ENCODE assay signal across 10 mouse cellular contexts in genomic region chr1:177444941-177445340, GRCm38 (mm10). TPM values are rescaled to one million over a fixed set of nuclear protein-coding genes. Genes with fewer than 3 reads are reported as not detected.
DNase-seq lines count a peak whose midpoint lies in the region; ATAC-seq and TF ChIP-seq lines count a peak whose summit lies in the region.
"Had no signal": no experiment of that assay in that cellular context is flagged by ENCODE, and none has a peak within 500 bp of the region (broad histone marks: within the 10 kb centered on the region; RNA-seq: fewer than 3 reads in every experiment).

No protein-coding gene starts in this region.

- H3K27me3 ChIP-seq in stomach, embryonic 14.5 days (ENCODE audit: control insufficient read depth, insufficient read depth, low read length) = no peaks in the 10 kb centered on the region
- no peaks in the 10 kb centered on the region for H3K27me3 ChIP-seq in stomach, postnatal 0 days (ENCODE audit: control insufficient read depth, insufficient read depth, low read length)
- H3K27me3 ChIP-seq in midbrain, embryonic 10.5 days (ENCODE audit: low read depth, poor library complexity, severe bottlenecking) = no peaks in the 10 kb centered on the region

- intact Hi-C loops in gastrocnemius, adult 2 months (cut with DNase I) = loop anchor here (5.0 to 10.0 kb wide), 5 partner anchors 188 to 1750 kb away; partner anchors contain the start of genes Adss, Akt3, Catspere2 and Chml

- peak overlapping the region; percentile 27; the same call in 1 of the 2 replicates for H3K4me3 ChIP-seq in gastrocnemius, adult 2 months
- no peak overlapping the region for H3K4me3 ChIP-seq in stomach, embryonic 14.5 days (ENCODE audit: low read depth, low read length)
- H3K4me3 ChIP-seq in stomach, postnatal 0 days (ENCODE audit: low read depth, low read length) = no peak overlapping the region
- H3K4me3 ChIP-seq in midbrain, embryonic 10.5 days = peak overlapping the region; percentile 97

- no peak for TF ChIP-seq EP300 in stomach, postnatal 0 days (optimal IDR thresholded peaks at IDR 0.05)

- peaks cover 15% of the 10 kb centered on the region for H3K4me1 ChIP-seq in stomach, embryonic 14.5 days (ENCODE audit: control insufficient read depth, insufficient read depth, low read length)
- H3K4me1 ChIP-seq in stomach, postnatal 0 days (replicated peaks; ENCODE audit: control insufficient read depth, insufficient read depth) = no peaks in the 10 kb centered on the region
- H3K4me1 ChIP-seq in midbrain, embryonic 10.5 days = peaks cover 70% of the 10 kb centered on the region

- peaks cover 14% of the 10 kb centered on the region for H3K36me3 ChIP-seq in stomach, embryonic 14.5 days (ENCODE audit: control insufficient read depth, insufficient read depth, low read length)
- H3K36me3 ChIP-seq in stomach, postnatal 0 days (ENCODE audit: control insufficient read depth, insufficient read depth, low read length) = peaks cover 11% of the 10 kb centered on the region
- peaks cover 22% of the 10 kb centered on the region for H3K36me3 ChIP-seq in midbrain, embryonic 10.5 days

- H3K27ac ChIP-seq in gastrocnemius, adult 2 months = peak overlapping the region; percentile 38; the same call in 1 of the 2 replicates
- H3K27ac ChIP-seq in stomach, embryonic 14.5 days (ENCODE audit: low read length) = no peak overlapping the region
- H3K27ac ChIP-seq in stomach, postnatal 0 days (replicated peaks) = no peak overlapping the region
- H3K27ac ChIP-seq in midbrain, embryonic 10.5 days (replicated peaks) = peak overlapping the region; percentile 99

- no peaks in the 10 kb centered on the region for H3K9me3 ChIP-seq in stomach, embryonic 14.5 days (ENCODE audit: control insufficient read depth, low read depth, low read length)
- H3K9me3 ChIP-seq in stomach, postnatal 0 days (ENCODE audit: control insufficient read depth, low read length) = no peaks in the 10 kb centered on the region
- H3K9me3 ChIP-seq in midbrain, embryonic 10.5 days (replicated peaks) = no peaks in the 10 kb centered on the region

- 0 out of 2 replicates have a peak overlapping the region, but pooled peaks have one; percentile 89 for H3K4me2 ChIP-seq in stomach, embryonic 14.5 days (replicated peaks; ENCODE audit: low read depth, low read length)
- H3K4me2 ChIP-seq in stomach, postnatal 0 days (replicated peaks; ENCODE audit: low read depth) = no peak overlapping the region

- DNase-seq in gastrocnemius, adult 2 months = no peak
- DNase-seq in gastrocnemius, postnatal 25 days = no peak
- no peak for DNase-seq in stomach, postnatal 0 days (ENCODE audit: low spot score)
- DNase-seq in midbrain, embryonic 10.5 days (ENCODE audit: low spot score) = no peak
- DNase-seq in thymus, postnatal 0 days (ENCODE audit: low spot score) = no peak
- DNase-seq in frontal cortex, postnatal 14 days (ENCODE audit: low spot score in 2 of 2) = no peak
- DNase-seq: cerebellum, adult 11 months; kidney, postnatal 25 days had no signal

- 46% methylated on average over 5 of the region's 5 CpGs for WGBS in stomach, embryonic 14.5 days
- 42% methylated on average over 5 of the region's 5 CpGs for WGBS in stomach, postnatal 0 days
- 21% methylated on average over 5 of the region's 5 CpGs for WGBS in midbrain, embryonic 10.5 days

- no peak for TF ChIP-seq CTCF in gastrocnemius, adult 2 months (IDR thresholded peaks at IDR 0.05)
- no peak for TF ChIP-seq CTCF in stomach, postnatal 0 days (IDR thresholded peaks at IDR 0.05; ENCODE audit: low read depth)

- no peak overlapping the region for H3K9ac ChIP-seq in stomach, embryonic 14.5 days (replicated peaks; ENCODE audit: low read depth, low read length)
- H3K9ac ChIP-seq in stomach, postnatal 0 days (ENCODE audit: low read length) = no peak overlapping the region

- ATAC-seq in stomach, embryonic 14.5 days (ENCODE audit: insufficient number of reproducible peaks, insufficient read depth, low FRiP score, low read depth) = no peak
- ATAC-seq in stomach, postnatal 0 days (ENCODE audit: low FRiP score, low TSS enrichment) = no peak
- no peak for ATAC-seq in granulocyte monocyte progenitor cell, adult 5-6 weeks (replicated peaks; ENCODE audit: poor library complexity, severe bottlenecking)

RNA-seq across cellular contexts. Expression of gene Zbtb18, which starts 2.8 kb away (rescaled TPM):
- 100 to 1,000 TPM in 1 of 2 experiments, 10 to 100 TPM in 1; 97.8 to 110 TPM for total RNA-seq in gastrocnemius, adult 2 months (2021)
- 10 to 100 TPM; 75.6 to 95.6 TPM for total RNA-seq in gastrocnemius, postnatal 25 days (2021)
- 3.2 and 6.6 TPM in 2 replicates for polyA plus RNA-seq in stomach, embryonic 14.5 days (2014; fragmentation: Nextera tagmentation; extraction: Ambion mirVana)
- 1.4 and 1.6 TPM in 2 replicates for polyA plus RNA-seq in stomach, postnatal 0 days (2015; fragmentation: Nextera tagmentation; extraction: Ambion mirVana)
- 5.1 and 6.1 TPM in 2 replicates for polyA plus RNA-seq in midbrain, embryonic 10.5 days (2016; fragmentation: Nextera tagmentation; extraction: Ambion mirVana)
- polyA plus RNA-seq in thymus, postnatal 0 days (2015; fragmentation: Nextera tagmentation; extraction: Ambion mirVana) = 5.9 and 7.1 TPM in 2 replicates
- 62.5 and 64.3 TPM in 2 replicates for total RNA-seq in granulocyte monocyte progenitor cell, adult 5-6 weeks (2014; fragmentation: Nextera tagmentation)
- 58.4 and 82.5 TPM in 2 replicates for total RNA-seq in granulocyte monocyte progenitor cell, adult 5-6 weeks (2017)

Comparison
In these comparisons a context has a peak if more than half of its experiments do, and no peak if none do; other contexts are left out.
1. H3K27ac ChIP-seq: peak in gastrocnemius, adult 2 months (single experiment) and midbrain, embryonic 10.5 days (single experiment); none in stomach, embryonic 14.5 days (single experiment) and stomach, postnatal 0 days (single experiment).
2. H3K4me3 ChIP-seq: peak in gastrocnemius, adult 2 months (single experiment) and midbrain, embryonic 10.5 days (single experiment); none in stomach, embryonic 14.5 days (single experiment) and stomach, postnatal 0 days (single experiment).